Mouse (Mus musculus): Measurements from ENCODE around the gene Mettl2. TPM values are rescaled to one million over a fixed set of nuclear protein-coding genes. Genes with fewer than 3 reads are reported as not detected.

The Mettl2 gene
- polyA plus RNA-seq, 1 experiment from 2014 or later, result 48.2 TPM

Other genes starting within 250 kb of the Mettl2 start
- not detected in 2 replicates for gene Efcab3, start 62.8 kb upstream of the Mettl2 start, polyA plus RNA-seq (2014; fragmentation: Nextera tagmentation; extraction: Ambion mirVana)
- not detected in 2 replicates for gene Gm10842, start 20.5 kb downstream of the Mettl2 start, polyA plus RNA-seq (2014; fragmentation: Nextera tagmentation; extraction: Ambion mirVana)
- gene Tlk2, start 52.4 kb downstream of the Mettl2 start, polyA plus RNA-seq (2014; fragmentation: Nextera tagmentation; extraction: Ambion mirVana), result 30.4 and 30.7 TPM in 2 replicates
- 9.5 and 10.2 TPM in 2 replicates for gene Mrc2, start 166.2 kb downstream of the Mettl2 start, polyA plus RNA-seq (2014; fragmentation: Nextera tagmentation; extraction: Ambion mirVana)

Measured in embryonic facial prominence, embryonic 11.5 days (tissue).